Comparison of ENCODE assay signal across 17 mouse cellular contexts in the genomic region with DNA sequence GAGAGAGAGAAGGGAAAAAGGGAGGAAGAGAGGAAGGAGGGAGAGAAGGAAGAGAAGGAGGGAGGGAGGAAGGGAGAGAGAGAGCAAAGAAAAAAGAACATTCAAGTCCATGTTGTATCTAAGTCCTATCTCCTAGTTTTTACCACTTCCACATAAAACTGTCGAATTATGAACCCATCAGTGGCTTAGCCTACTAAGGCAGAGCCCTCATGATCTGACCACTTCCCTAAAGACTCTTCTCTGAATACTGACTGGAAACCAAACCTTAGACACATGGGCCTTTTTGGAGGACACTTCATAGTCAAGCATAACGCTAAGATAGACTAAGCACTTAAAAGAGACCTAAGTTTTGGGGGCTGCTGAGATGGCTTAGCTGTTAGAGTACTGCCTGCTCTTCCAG. TPM values are rescaled to one million over a fixed set of nuclear protein-coding genes. Genes with fewer than 3 reads are reported as not detected.
"Had no signal": no experiment of that assay in that cellular context is flagged by ENCODE, and none has a peak within 500 bp of the region (broad histone marks: within the 10 kb centered on the region; RNA-seq: fewer than 3 reads in every experiment).

No protein-coding gene starts in this region.

- H3K36me3 ChIP-seq: limb, embryonic 12.5 days; lung, embryonic 15.5 days; midbrain, embryonic 10.5 days; neural tube, embryonic 12.5 days; stomach, embryonic 15.5 days had no signal

- H3K4me1 ChIP-seq: limb, embryonic 12.5 days; lung, embryonic 15.5 days; midbrain, embryonic 10.5 days; neural tube, embryonic 12.5 days; stomach, embryonic 15.5 days had no signal

- H3K4me3 ChIP-seq: limb, embryonic 12.5 days; lung, embryonic 15.5 days; midbrain, embryonic 10.5 days; neural tube, embryonic 12.5 days; stomach, embryonic 15.5 days had no signal

- H3K27me3 ChIP-seq: limb, embryonic 12.5 days; lung, embryonic 15.5 days; neural tube, embryonic 12.5 days; stomach, embryonic 15.5 days had no signal

- H3K27ac ChIP-seq: kidney, postnatal 0 days; limb, embryonic 12.5 days; lung, embryonic 15.5 days; midbrain, embryonic 10.5 days; neural tube, embryonic 12.5 days; stomach, embryonic 15.5 days had no signal

- DNase-seq: kidney, adult 11 months; kidney, adult 9 months; kidney, postnatal 36 days; layer of hippocampus, adult 9-11 months; layer of hippocampus, postnatal 36 days; lung, postnatal 14 days; midbrain, embryonic 14.5 days; thymus, postnatal 4 days had no signal

RNA-seq across cellular contexts. Expression of a gene that starts 1.9 kb away (rescaled TPM):
- polyA plus RNA-seq: midbrain, embryonic 14.5 days had no signal

RNA-seq across cellular contexts. Expression of a gene that starts 47.6 kb away (rescaled TPM):
- total RNA-seq: layer of hippocampus, adult 18-20 months; layer of hippocampus, postnatal 36 days; liver, adult 2 months; neutrophil, adult 5-6 weeks had no signal
- polyA plus RNA-seq: kidney, postnatal 0 days; limb, embryonic 12.5 days; midbrain, embryonic 14.5 days; stomach, embryonic 15.5 days had no signal
